Mouse (Mus musculus) T-helper 17 cell (primary cell): ENCODE measurements around the gene Olfr747.
"Not testable (repeated sequence)": the region's sequence is repeated elsewhere in the genome, so short reads cannot be mapped to it uniquely, and the experiment has no call there.

Experiments used
- in situ Hi-C, 2 experiments: fragments of 300-600 bp; cut with MboI, MseI; formaldehyde crosslinking; loops; 1 replicate in 1 of 2; 2 replicates in 1 of 2; pipeline ENCODE4 v1.15.1; 2025; ENCODE audit warnings: high pct_unique_total_duplicates in 2 of 2

The Olfr747 gene

GRCm38 (mm10) chr14:50693106-50693505, at the start of gene Olfr747:
Gene Olfr747, minus strand, starts transcription at chr14:50693206.
- in situ Hi-C loops, result no loop called here

DNA sequence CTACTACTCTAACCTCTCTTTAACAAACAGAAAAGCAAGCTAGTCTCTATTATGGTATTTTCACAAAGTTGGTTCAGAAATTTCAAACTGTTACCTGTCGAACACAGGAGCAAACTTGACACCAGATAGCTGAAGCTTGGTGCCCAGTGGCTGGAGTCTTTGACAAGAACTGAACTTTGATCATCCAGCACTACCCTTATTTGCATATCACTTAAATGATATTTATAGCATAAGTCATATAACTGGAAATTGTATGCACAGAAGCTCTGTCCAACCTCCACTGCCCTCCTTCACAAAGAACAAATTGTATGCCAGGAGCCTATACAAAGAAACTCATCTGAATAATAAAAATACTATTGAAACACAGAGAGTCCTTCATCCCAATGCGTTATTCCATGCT, 48.6 kb upstream of the Olfr747 start:
- in situ Hi-C loops, result no loop called here

DNA sequence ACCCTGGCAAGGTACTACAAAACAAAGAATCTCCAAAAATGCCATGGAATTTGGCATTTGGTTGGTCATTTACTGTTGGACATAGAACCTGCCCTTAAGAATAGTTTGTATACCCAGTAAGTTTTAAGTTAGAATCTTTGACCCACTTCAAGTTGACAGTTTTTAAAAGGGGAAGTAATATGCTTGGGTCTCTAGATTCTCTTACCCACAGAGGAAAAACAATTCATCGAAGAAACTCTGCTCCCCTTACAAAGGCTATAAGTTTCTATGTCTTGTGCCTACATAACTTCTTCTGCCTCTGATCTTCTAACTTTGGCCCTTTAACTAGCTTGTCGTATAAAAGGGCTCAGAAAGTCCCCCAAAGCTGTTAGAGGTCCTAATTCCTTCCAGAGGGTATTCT, 47.3 kb upstream of the Olfr747 start:
- in situ Hi-C loops, result no loop called here

DNA sequence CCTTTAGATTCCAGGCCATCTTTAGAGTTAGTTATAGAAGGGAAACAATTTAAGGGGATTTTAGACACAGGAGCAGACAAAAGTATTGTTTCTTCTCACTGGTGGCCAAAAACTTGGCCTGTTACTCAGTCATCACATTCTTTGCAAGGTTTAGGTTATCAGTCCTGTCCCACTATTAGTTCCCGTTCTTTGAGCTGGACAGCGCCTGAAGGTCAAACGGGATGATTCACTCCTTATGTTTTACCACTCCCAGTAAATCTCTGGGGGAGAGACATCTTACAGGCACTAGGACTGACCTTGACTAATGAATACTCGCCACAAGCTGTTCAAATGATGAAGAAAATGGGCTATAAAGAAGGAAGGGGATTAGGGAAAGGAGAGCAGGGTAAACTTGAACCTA, 29.4 kb upstream of the Olfr747 start:
- in situ Hi-C loops, result not testable (repeated sequence)

GRCm38 (mm10) chr14:50719875-50720274, 26.9 kb upstream of the Olfr747 start:
- in situ Hi-C loops, result not testable (repeated sequence)

GRCm38 (mm10) chr14:50707073-50707472, 14.1 kb upstream of the Olfr747 start, which contains the start of gene Olfr748:
Gene Olfr748, plus strand, starts transcription at chr14:50707373.
- in situ Hi-C loops, result no loop called here

DNA sequence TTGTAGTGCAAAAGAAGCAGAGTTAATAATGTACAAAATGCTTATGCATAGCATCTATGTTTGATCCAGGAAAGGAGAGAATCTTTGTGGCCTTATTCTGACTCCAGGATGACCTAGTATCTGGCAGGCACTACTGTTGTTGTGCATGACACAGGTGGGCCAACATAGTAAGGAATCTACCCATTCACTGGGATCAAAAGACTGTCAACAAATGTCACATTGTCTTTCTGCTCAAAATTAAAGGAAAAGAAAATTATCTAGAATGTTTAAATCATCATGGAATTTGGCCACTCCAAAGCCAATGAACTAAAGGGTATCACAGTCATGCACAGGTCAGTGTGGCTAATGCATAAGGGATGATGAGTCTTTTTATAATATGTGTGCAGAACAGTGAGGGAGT, 46.2 kb downstream of the Olfr747 start, which contains the start of gene Olfr746:
Gene Olfr746, plus strand, starts transcription at position 301 of the 400 bp plus-strand sequence.
- in situ Hi-C loops, result no loop called here

- in situ Hi-C loops, result no loop called here
Measured at GRCm38 (mm10) chr14:50639088-50639487, 53.9 kb downstream of the Olfr747 start, which contains the start of gene Olfr745. Gene Olfr745, plus strand, starts transcription at chr14:50639388.
